Mouse (Mus musculus): ENCODE measurements at regions not wholly inside any gene's neighbourhood (a gene's known extent, or its start where the extent isn't known, plus 50 kb on each side); places are given as distances from the start of the nearest gene placed in this dataset.

DNA sequence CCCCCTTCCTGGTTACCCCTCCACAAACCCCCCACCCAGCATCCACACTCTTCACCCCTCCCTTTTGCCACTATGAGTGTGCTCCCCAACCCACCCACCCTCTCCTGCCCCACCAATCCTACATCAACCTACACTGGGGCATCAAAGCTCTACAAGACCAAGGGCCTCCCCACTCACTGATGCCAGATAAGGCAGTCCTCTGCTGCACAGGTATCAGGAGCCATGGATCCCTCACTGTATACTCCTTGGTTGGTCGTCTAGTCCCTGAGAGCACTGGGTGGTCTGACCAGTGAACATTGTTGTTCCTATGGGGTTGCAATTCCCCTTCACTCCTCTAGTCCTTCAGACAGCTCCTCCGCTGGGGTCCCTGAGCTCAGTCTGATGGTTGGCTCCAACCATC lies 591.7 kb upstream of the Adgrl4 start:
- H3K27me3 ChIP-seq (ENCODE audit: control insufficient read depth, insufficient read depth, low read length): no peaks in the 10 kb centered on the region
- H3K27ac ChIP-seq: no peak overlapping the region
- H3K36me3 ChIP-seq (ENCODE audit: control insufficient read depth, insufficient read depth, low read length): no peaks in the 10 kb centered on the region
- H3K4me3 ChIP-seq: no peak overlapping the region
- H3K79me2 ChIP-seq (replicated peaks; ENCODE audit: control insufficient read depth, insufficient read depth, low read length): no peaks in the 10 kb centered on the region
- H3K4me1 ChIP-seq (ENCODE audit: control insufficient read depth, insufficient read depth, low read length): no peaks in the 10 kb centered on the region
- intact Hi-C loops (cut with DNase I): no loop called here
- TF ChIP-seq POLR2A (IDR thresholded peaks at IDR 0.05; ENCODE audit: insufficient read depth, low read depth, low read length) (no peak), EP300 (IDR thresholded peaks at IDR 0.05; ENCODE audit: insufficient read depth, low read depth, low read length) (no peak), CTCF (IDR thresholded peaks at IDR 0.05) (no peak)
- WGBS: 82% methylated on average over 2 of the region's 2 CpGs
- DNase-seq: no peak
- no peak overlapping the region for H3K9ac ChIP-seq (ENCODE audit: low read depth, low read length)

DNA sequence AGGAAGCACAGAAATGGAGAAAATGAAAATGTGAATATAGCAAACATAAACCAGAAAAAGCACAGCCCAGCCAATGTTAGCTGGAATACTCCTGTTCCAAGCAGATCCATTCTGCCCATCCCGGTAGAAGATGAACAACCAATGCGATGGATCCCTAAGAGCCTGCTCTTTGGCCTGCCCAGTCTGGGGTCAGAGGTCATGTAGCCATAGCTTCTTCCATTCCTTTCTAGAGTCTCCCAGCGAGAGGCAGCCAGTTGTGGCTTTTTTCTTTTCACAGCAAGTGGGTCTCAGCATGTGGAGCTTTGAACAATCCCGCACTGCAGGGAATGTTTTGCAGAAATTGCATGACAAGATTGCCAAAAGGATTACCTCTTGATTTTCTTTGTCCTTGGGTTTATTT lies 585.6 kb upstream of the Adgrl4 start:
- no peaks in the 10 kb centered on the region for H3K79me2 ChIP-seq (replicated peaks; ENCODE audit: control insufficient read depth, insufficient read depth, low read length)
- WGBS: 72% methylated on average over 4 of the region's 4 CpGs
- TF ChIP-seq EP300 (IDR thresholded peaks at IDR 0.05; ENCODE audit: insufficient read depth, low read depth, low read length) (no peak), POLR2A (IDR thresholded peaks at IDR 0.05; ENCODE audit: insufficient read depth, low read depth, low read length) (no peak), CTCF (IDR thresholded peaks at IDR 0.05) (no peak)
- intact Hi-C loops (cut with DNase I): no loop called here
- H3K36me3 ChIP-seq (ENCODE audit: control insufficient read depth, insufficient read depth, low read length): no peaks in the 10 kb centered on the region
- no peak overlapping the region for H3K4me3 ChIP-seq
- DNase-seq: no peak
- H3K27me3 ChIP-seq (ENCODE audit: control insufficient read depth, insufficient read depth, low read length): no peaks in the 10 kb centered on the region
- H3K9ac ChIP-seq (ENCODE audit: low read depth, low read length): no peak overlapping the region
- no peak overlapping the region for H3K27ac ChIP-seq
- no peaks in the 10 kb centered on the region for H3K4me1 ChIP-seq (ENCODE audit: control insufficient read depth, insufficient read depth, low read length)

DNA sequence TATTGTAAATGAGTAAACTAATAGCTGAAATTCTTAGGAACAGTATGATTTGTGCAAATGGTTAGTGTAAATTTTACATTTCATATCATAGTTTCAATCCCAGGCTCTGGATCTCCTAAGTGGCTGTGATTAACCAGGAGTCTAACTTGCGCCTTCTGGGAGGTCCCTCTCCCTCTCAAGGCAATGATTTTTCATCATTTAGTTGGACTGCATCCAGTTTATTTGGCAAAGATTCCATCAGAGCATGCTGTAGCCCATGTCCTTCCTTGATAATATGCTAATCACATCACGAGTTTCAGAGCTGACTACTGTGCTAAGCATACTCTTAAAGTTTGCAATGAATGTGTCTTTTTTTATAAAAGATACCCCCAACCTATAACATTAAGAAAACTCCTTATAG lies 541.0 kb upstream of the Adgrl4 start:
- TF ChIP-seq POLR2A (IDR thresholded peaks at IDR 0.05; ENCODE audit: insufficient read depth, low read depth, low read length) (no peak), EP300 (IDR thresholded peaks at IDR 0.05; ENCODE audit: insufficient read depth, low read depth, low read length) (no peak), CTCF (IDR thresholded peaks at IDR 0.05) (no peak)
- H3K79me2 ChIP-seq (replicated peaks; ENCODE audit: control insufficient read depth, insufficient read depth, low read length): no peaks in the 10 kb centered on the region
- WGBS: 51% methylated on average over 2 of the region's 2 CpGs
- no peaks in the 10 kb centered on the region for H3K27me3 ChIP-seq (ENCODE audit: control insufficient read depth, insufficient read depth, low read length)
- no peaks in the 10 kb centered on the region for H3K36me3 ChIP-seq (ENCODE audit: control insufficient read depth, insufficient read depth, low read length)
- H3K4me1 ChIP-seq (ENCODE audit: control insufficient read depth, insufficient read depth, low read length): no peaks in the 10 kb centered on the region
- no peak overlapping the region for H3K27ac ChIP-seq
- H3K4me3 ChIP-seq: no peak overlapping the region
- intact Hi-C loops (cut with DNase I): no loop called here
- DNase-seq: no peak
- H3K9ac ChIP-seq (ENCODE audit: low read depth, low read length): no peak overlapping the region

DNA sequence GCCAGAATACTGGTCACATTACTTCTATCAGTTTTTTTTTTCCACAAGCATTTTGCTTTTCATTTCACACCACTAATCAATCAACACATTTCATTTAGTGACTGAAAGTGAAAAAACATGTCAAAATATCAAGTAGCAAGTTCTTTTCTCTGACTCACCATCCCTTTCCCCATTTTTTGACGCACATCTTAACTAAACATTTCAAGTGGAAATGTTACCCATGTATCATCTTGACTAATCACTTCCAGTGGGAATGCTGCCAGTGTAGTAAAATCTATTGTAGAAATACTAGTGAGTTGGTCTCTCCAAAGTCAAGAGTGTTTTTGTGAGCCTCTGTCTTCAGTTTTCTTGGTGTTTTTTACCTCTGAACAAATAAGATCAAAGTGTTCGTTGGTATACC lies 527.6 kb upstream of the Adgrl4 start:
- no peak for DNase-seq
- Histone ChIP-seq H3K4me3 (no peak overlapping the region), H3K79me2 (replicated peaks; ENCODE audit: control insufficient read depth, insufficient read depth, low read length) (no peaks in the 10 kb centered on the region), H3K4me1 (ENCODE audit: control insufficient read depth, insufficient read depth, low read length) (no peaks in the 10 kb centered on the region), H3K9ac (ENCODE audit: low read depth, low read length) (no peak overlapping the region), H3K36me3 (ENCODE audit: control insufficient read depth, insufficient read depth, low read length) (no peaks in the 10 kb centered on the region), H3K27ac (no peak overlapping the region), H3K27me3 (ENCODE audit: control insufficient read depth, insufficient read depth, low read length) (no peaks in the 10 kb centered on the region)
- intact Hi-C loops (cut with DNase I): no loop called here
- no peak for TF ChIP-seq EP300 (IDR thresholded peaks at IDR 0.05; ENCODE audit: insufficient read depth, low read depth, low read length)
- 68% methylated on average over 2 of the region's 2 CpGs for WGBS

DNA sequence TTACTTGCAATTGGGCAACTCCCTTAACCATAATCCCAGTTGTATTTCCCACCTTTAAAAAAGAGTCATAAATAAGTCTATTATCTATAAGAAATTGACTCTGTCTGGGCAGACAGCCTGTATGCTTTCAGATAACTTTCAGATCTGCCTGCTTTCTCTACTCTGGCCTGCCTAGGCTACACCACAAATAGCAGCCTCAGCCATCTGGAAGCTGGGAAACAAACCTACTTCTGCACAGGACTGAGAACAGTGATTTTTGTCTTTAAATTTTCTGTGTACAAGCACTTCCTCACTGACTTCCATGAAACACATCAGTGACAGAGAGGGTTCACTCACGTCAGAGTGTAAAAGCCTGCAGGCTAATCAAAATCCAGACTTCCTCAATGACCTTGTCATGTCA lies 482.8 kb upstream of the Adgrl4 start:
- Histone ChIP-seq H3K36me3 (ENCODE audit: control insufficient read depth, insufficient read depth, low read length) (no peaks in the 10 kb centered on the region), H3K9ac (ENCODE audit: low read depth, low read length) (no peak overlapping the region), H3K4me3 (no peak overlapping the region), H3K4me1 (ENCODE audit: control insufficient read depth, insufficient read depth, low read length) (no peaks in the 10 kb centered on the region), H3K79me2 (replicated peaks; ENCODE audit: control insufficient read depth, insufficient read depth, low read length) (no peaks in the 10 kb centered on the region), H3K27ac (no peak overlapping the region), H3K27me3 (ENCODE audit: control insufficient read depth, insufficient read depth, low read length) (no peaks in the 10 kb centered on the region)
- DNase-seq: no peak
- TF ChIP-seq POLR2A (IDR thresholded peaks at IDR 0.05; ENCODE audit: insufficient read depth, low read depth, low read length): no peak
- no peak for TF ChIP-seq CTCF (IDR thresholded peaks at IDR 0.05)
- TF ChIP-seq EP300 (IDR thresholded peaks at IDR 0.05; ENCODE audit: insufficient read depth, low read depth, low read length): no peak
- 42% methylated on average over 1 of the region's 1 CpGs for WGBS
- intact Hi-C loops (cut with DNase I): no loop called here

DNA sequence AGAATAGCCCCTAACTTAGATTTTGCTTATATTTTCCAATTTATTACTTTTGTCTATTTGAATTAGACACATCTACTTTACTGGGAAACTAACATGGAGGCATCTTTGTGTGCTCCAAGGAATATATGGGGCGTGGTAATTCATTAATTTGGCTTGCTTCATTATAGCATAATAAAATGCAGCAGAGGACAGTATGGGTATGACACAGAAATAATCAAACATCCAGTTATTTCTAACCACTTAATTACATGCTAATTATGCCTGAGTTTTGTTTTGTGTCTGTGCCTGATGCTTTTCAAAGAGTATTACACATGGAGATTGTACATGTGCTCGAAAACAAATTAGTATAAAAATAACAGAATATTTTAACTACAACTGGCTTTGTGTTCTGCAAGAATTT lies 438.0 kb upstream of the Adgrl4 start:
- TF ChIP-seq POLR2A (IDR thresholded peaks at IDR 0.05; ENCODE audit: insufficient read depth, low read depth, low read length) (no peak), EP300 (IDR thresholded peaks at IDR 0.05; ENCODE audit: insufficient read depth, low read depth, low read length) (no peak), CTCF (IDR thresholded peaks at IDR 0.05) (no peak)
- Histone ChIP-seq H3K36me3 (ENCODE audit: control insufficient read depth, insufficient read depth, low read length) (no peaks in the 10 kb centered on the region), H3K27me3 (ENCODE audit: control insufficient read depth, insufficient read depth, low read length) (no peaks in the 10 kb centered on the region), H3K79me2 (replicated peaks; ENCODE audit: control insufficient read depth, insufficient read depth, low read length) (no peaks in the 10 kb centered on the region), H3K4me1 (ENCODE audit: control insufficient read depth, insufficient read depth, low read length) (no peaks in the 10 kb centered on the region), H3K9ac (ENCODE audit: low read depth, low read length) (no peak overlapping the region), H3K4me3 (no peak overlapping the region), H3K27ac (no peak overlapping the region)
- intact Hi-C loops (cut with DNase I): no loop called here
- WGBS: 88% methylated on average over 2 of the region's 2 CpGs
- no peak for DNase-seq

Measured in heart, adult 2 months (tissue).